11 mouse cellular contexts compared by ENCODE assay signal in the genomic region with DNA sequence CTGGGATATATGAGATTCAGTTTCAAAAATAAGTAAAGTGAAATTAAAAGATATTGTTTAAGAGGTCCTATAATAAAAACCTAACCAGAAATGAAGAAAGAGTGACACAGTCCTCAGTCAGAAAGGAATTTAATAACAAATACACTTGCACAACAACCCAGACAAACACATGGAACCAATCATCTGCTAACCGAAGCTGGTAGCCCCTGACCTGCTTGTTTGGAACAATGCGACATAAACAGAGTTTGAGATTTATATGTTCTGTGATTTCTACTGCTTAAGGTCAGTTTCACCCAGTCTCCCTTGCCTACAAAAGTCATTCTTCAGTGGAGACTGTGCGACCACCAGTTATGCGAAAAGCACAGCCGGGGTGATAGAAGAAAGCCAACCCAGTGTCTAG.
"Had no signal": no experiment of that assay in that cellular context is flagged by ENCODE, and none has a peak within 500 bp of the region (broad histone marks: within the 10 kb centered on the region; RNA-seq: fewer than 3 reads in every experiment).

No protein-coding gene starts in this region.

- H3K27ac ChIP-seq: intestine, embryonic 15.5 days; left cerebral cortex, adult 2 months; limb, embryonic 15.5 days; liver, embryonic 12.5 days; lung, embryonic 15.5 days; midbrain, embryonic 15.5 days; neural tube, embryonic 13.5 days had no signal

- H3K36me3 ChIP-seq: intestine, embryonic 15.5 days; limb, embryonic 15.5 days; liver, embryonic 12.5 days; lung, embryonic 15.5 days; midbrain, embryonic 15.5 days; neural tube, embryonic 13.5 days had no signal

- H3K4me3 ChIP-seq: intestine, embryonic 15.5 days; left cerebral cortex, adult 2 months; limb, embryonic 15.5 days; liver, embryonic 12.5 days; lung, embryonic 15.5 days; midbrain, embryonic 15.5 days; neural tube, embryonic 13.5 days had no signal

- H3K9ac ChIP-seq: intestine, embryonic 15.5 days; limb, embryonic 15.5 days; liver, embryonic 12.5 days; lung, embryonic 15.5 days; midbrain, embryonic 15.5 days; neural tube, embryonic 13.5 days had no signal

- DNase-seq: kidney, adult 18-20 months; kidney, postnatal 25 days; right cerebral cortex, postnatal 14 days; thymus, postnatal 36 days had no signal

- H3K27me3 ChIP-seq: intestine, embryonic 15.5 days; limb, embryonic 15.5 days; liver, embryonic 12.5 days; lung, embryonic 15.5 days; midbrain, embryonic 15.5 days; neural tube, embryonic 13.5 days had no signal

- H3K9me3 ChIP-seq: intestine, embryonic 15.5 days; limb, embryonic 15.5 days; liver, embryonic 12.5 days; lung, embryonic 15.5 days; midbrain, embryonic 15.5 days; neural tube, embryonic 13.5 days had no signal

- ATAC-seq: intestine, embryonic 15.5 days; liver, embryonic 12.5 days; midbrain, embryonic 15.5 days had no signal

- H3K4me2 ChIP-seq: intestine, embryonic 15.5 days; limb, embryonic 15.5 days; liver, embryonic 12.5 days; lung, embryonic 15.5 days; midbrain, embryonic 15.5 days; neural tube, embryonic 13.5 days had no signal

- H3K4me1 ChIP-seq: liver, embryonic 12.5 days; lung, embryonic 15.5 days had no signal
